Mouse (Mus musculus): ENCODE results near the gene Cryab.

DNA sequence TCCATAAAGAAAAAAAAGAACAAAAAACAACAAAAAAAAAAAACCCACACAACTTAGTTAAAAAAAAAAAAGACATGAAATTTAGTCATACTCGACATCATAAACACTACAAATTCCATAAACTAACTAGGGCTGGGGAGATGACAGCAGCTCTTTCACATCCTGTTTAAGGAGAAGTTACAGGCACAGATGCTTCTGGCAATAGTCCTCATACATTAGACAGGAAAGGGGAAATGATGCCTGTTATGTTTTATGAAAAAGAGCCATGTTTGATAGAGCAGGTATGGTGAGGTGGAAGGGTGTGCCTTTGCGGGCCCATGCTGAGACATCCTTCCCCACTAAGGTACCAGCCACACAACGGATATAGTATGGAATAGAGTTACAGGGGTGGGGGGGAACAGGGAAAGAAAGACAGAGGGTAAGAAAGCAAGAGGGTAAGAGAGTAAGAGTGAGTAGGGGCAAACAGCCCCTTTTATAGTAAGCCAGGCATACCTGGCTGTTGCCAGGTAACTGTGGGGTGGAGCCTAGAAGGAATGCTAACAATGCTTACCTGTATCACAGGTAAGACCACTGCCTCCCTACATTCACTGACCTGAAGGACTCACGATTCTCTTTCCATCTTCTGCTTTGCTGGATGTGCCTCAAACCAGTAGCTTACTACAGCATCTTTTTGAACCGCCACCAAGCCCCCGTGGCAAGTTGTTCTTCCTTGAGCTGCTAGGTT lies 10.6 kb downstream of the Cryab start:
- TF ChIP-seq CTCF (IDR thresholded peaks at IDR 0.05; ENCODE audit: borderline replicate concordance, extremely low read depth, insufficient read depth, insufficient read length) (no peak), POLR2A (IDR thresholded peaks at IDR 0.05; ENCODE audit: borderline replicate concordance, extremely low read depth, insufficient read depth, insufficient read length, poor library complexity, severe bottlenecking) (no peak)

Measured in brain, embryonic 14.5 days (tissue).